Mouse (Mus musculus) thymus, postnatal 4 days (tissue): ENCODE measurements around the gene Naa15.
"Not testable (repeated sequence)": the region's sequence is repeated elsewhere in the genome, so short reads cannot be mapped to it uniquely, and the experiment has no call there.

Source experiments
- DNase-seq: peaks from one replicate; pipeline ENCODE4 v3.0.0; 2021

The Naa15 gene

GRCm38 (mm10) chr3:51395461-51396145, 19.3 kb upstream of the Naa15 start:
- no peak for DNase-seq

- DNase-seq: peak; percentile 82
These were observed 18.5 kb upstream of the Naa15 start, which contains the start of gene Mgarp for GRCm38 (mm10) chr3:51396219-51397068. Mgarp (minus strand) TSS chr3:51396738.

GRCm38 (mm10) chr3:51397700-51398299, 17.1 kb upstream of the Naa15 start:
- no peak for DNase-seq

GRCm38 (mm10) chr3:51398667-51399066, 16.3 kb upstream of the Naa15 start:
- no peak for DNase-seq

GRCm38 (mm10) chr3:51399531-51399930, 15.4 kb upstream of the Naa15 start:
- no peak for DNase-seq

- no peak for DNase-seq
These were observed 14.3 kb upstream of the Naa15 start for GRCm38 (mm10) chr3:51400682-51401081.

GRCm38 (mm10) chr3:51402054-51402453, 12.9 kb upstream of the Naa15 start:
- not testable (repeated sequence) for DNase-seq

- no peak for DNase-seq
These were observed 12.3 kb upstream of the Naa15 start for GRCm38 (mm10) chr3:51402628-51403027.

GRCm38 (mm10) chr3:51407870-51408560, 6.9 kb upstream of the Naa15 start:
- no peak for DNase-seq

GRCm38 (mm10) chr3:51408561-51409183, 6.3 kb upstream of the Naa15 start, which contains the start of gene Ndufc1:
Ndufc1 (minus strand) TSS chr3:51408988.
- peak; percentile 100 for DNase-seq

- DNase-seq: no peak
These were observed 2.5 kb upstream of the Naa15 start for GRCm38 (mm10) chr3:51412457-51412856.

GRCm38 (mm10) chr3:51413276-51413675, 1.7 kb upstream of the Naa15 start:
- no peak for DNase-seq

- DNase-seq: no peak
These were observed 1.1 kb downstream of the Naa15 start for GRCm38 (mm10) chr3:51416073-51416363.

- peak; percentile 74 for DNase-seq
These were observed 1.6 kb downstream of the Naa15 start for GRCm38 (mm10) chr3:51416364-51417134.

- no peak for DNase-seq
These were observed 2.1 kb downstream of the Naa15 start for GRCm38 (mm10) chr3:51417135-51417458.

GRCm38 (mm10) chr3:51417485-51417884, 2.5 kb downstream of the Naa15 start:
- no peak for DNase-seq

GRCm38 (mm10) chr3:51417966-51418365, 3.0 kb downstream of the Naa15 start:
- no peak for DNase-seq

GRCm38 (mm10) chr3:51421921-51422320, 7.0 kb downstream of the Naa15 start:
- DNase-seq: no peak

GRCm38 (mm10) chr3:51425394-51425793, 10.4 kb downstream of the Naa15 start:
- no peak for DNase-seq

GRCm38 (mm10) chr3:51434364-51434763, 19.4 kb downstream of the Naa15 start:
- not testable (repeated sequence) for DNase-seq

GRCm38 (mm10) chr3:51434871-51435595, 20.1 kb downstream of the Naa15 start:
- DNase-seq: no peak
